Mouse (Mus musculus): ENCODE measurements around the gene Fry. TPM values are rescaled to one million over a fixed set of nuclear protein-coding genes. Genes with fewer than 3 reads are reported as not detected.

Fry gene
- total and polyA plus RNA-seq, 2 experiments from 2014 or later, result 47.6 to 130 TPM

DNA sequence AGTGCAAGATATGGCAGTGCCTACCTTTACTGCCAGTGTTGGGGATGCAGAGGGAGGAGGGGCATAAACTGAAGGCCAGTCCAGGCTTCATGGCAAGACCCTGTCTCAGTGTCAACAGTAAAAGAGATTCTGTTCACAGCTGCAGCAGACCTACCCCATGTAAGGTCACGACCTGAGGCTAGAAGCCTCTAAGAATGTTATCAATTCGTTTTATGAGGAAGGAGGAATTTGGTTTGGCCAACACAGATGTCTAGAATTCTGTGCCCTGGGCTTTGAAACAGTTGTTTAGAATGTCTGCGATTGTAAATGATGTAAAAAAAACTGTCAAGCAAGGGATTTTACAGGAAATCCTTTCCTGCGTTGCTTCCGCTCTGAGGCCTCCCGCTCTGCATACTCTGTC is 299.6 kb downstream of the Fry start:
- peaks cover 77% of the 10 kb centered on the region for H3K36me3 ChIP-seq (ENCODE audit: insufficient read depth)
- ATAC-seq, result no peak
- no peak overlapping the region for H3K4me2 ChIP-seq (ENCODE audit: low read depth)
- no peak overlapping the region for H3K27ac ChIP-seq (ENCODE audit: low read depth, low read length)
- no peak for DNase-seq
- H3K9me3 ChIP-seq (ENCODE audit: low read length), result 0 out of 2 replicates have a peak, but pooled peaks cover 3% of the 10 kb centered on the region
- no peaks in the 10 kb centered on the region for H3K27me3 ChIP-seq (ENCODE audit: insufficient read depth, low read length)
- no peak for TF ChIP-seq CTCF (IDR thresholded peaks at IDR 0.05; ENCODE audit: low read depth)
- no peak overlapping the region for H3K4me3 ChIP-seq (ENCODE audit: low read depth, low read length)
- H3K9ac ChIP-seq, result no peak overlapping the region
- no peaks in the 10 kb centered on the region for H3K4me1 ChIP-seq (ENCODE audit: insufficient read depth)
- 82% methylated on average over 6 of the region's 6 CpGs for WGBS

DNA sequence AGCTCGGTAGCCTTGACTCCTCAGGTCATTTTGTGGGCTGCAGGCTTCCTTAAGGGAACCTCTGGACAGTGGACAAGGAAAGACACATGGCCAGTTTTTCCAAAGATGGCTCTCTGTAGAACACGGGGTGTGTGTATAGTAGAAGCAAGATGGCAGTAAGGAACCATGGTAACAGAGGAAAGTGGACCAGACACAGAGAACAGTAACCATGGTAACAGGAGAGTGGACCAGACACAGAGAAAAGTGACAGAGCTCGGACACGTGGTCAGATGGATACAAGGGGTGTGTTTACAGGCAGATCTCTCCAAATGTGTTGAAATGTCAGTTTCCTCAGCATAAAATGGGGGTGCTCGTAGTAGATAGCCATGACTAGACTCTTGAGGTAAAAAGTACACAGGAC is 306.6 kb downstream of the Fry start:
- no peak overlapping the region for H3K9ac ChIP-seq
- no peaks in the 10 kb centered on the region for H3K27me3 ChIP-seq (ENCODE audit: insufficient read depth, low read length)
- H3K4me3 ChIP-seq (ENCODE audit: low read depth, low read length), result no peak overlapping the region
- H3K27ac ChIP-seq (ENCODE audit: low read depth, low read length), result no peak overlapping the region
- no peaks in the 10 kb centered on the region for H3K9me3 ChIP-seq (ENCODE audit: low read length)
- peaks cover 65% of the 10 kb centered on the region for H3K36me3 ChIP-seq (ENCODE audit: insufficient read depth)
- ATAC-seq (peak; percentile 86), DNase-seq (peak; percentile 18)
- 64% methylated on average over 5 of the region's 5 CpGs for WGBS
- H3K4me2 ChIP-seq (ENCODE audit: low read depth), result no peak overlapping the region
- TF ChIP-seq CTCF (IDR thresholded peaks at IDR 0.05; ENCODE audit: low read depth), result no peak
- H3K4me1 ChIP-seq (ENCODE audit: insufficient read depth), result no peaks in the 10 kb centered on the region

DNA sequence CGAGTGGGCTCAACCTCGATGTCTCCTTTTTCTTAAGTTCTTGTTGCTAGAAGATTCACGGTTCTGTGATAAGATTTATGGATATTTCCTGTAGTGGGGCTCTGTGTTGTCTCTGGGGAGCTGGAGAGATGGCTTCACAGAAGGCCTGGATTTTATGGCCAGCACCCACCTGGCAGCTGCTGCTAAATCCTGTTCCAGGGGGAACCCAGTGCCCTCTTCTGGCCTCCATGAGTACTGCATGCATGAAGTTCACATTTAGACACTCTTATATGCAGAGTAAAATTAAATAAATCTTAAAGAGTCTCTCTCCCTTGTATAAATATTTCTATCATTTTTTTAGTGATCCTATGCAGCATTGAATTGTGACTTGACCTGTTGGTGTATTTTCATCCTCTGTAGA is 308.1 kb downstream of the Fry start:
- H3K36me3 ChIP-seq (ENCODE audit: insufficient read depth), result peaks cover 68% of the 10 kb centered on the region
- WGBS, result 86% methylated on average over 3 of the region's 3 CpGs
- DNase-seq, result peak; percentile 65
- H3K4me1 ChIP-seq (ENCODE audit: insufficient read depth), result no peaks in the 10 kb centered on the region
- TF ChIP-seq CTCF (IDR thresholded peaks at IDR 0.05; ENCODE audit: low read depth), result peak; percentile 71
- no peak overlapping the region for H3K9ac ChIP-seq
- no peaks in the 10 kb centered on the region for H3K9me3 ChIP-seq (ENCODE audit: low read length)
- ATAC-seq, result peak; percentile 44
- H3K4me2 ChIP-seq (ENCODE audit: low read depth), result no peak overlapping the region
- H3K27ac ChIP-seq (ENCODE audit: low read depth, low read length), result no peak overlapping the region
- H3K4me3 ChIP-seq (ENCODE audit: low read depth, low read length), result no peak overlapping the region
- H3K27me3 ChIP-seq (ENCODE audit: insufficient read depth, low read length), result no peaks in the 10 kb centered on the region

DNA sequence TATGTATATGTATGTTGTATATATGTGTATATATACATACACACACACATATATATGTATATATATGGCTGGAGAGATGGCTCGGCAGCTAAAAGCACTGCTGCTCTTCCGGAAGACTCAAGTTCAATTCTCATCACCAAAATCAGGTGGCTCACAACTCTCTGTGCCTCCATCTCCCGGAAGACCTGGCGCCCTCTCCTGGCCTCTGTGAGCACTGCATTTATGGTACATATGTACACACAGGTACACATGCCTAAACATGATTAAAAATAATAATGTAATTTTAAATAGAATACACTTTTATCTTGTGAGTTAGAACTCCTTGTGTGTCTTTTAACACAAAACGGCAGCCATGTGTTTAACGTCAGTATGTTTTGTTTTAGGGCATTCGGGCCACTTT is 312.8 kb downstream of the Fry start:
- 97% methylated on average over 7 of the region's 7 CpGs for WGBS
- no peak for DNase-seq

DNA sequence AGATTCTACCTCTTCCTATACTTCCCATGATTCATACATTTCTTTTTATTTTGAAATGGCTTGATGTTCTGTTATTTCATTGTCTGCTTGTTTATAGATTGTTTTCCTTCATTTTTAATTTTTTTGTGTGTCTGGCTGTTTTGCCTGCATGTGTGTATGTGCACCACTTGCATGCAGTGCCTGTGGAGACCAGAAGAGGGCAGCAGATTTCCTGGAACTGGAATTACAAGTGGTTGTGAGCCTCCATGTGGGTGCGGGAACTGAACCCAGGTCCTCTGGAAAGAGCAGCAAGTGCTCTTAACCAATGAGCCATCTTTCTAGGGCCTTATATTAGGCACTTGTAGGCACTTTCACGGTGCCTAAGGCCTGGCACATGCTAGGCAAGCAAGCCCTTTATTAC is 314.5 kb downstream of the Fry start:
- TF ChIP-seq CTCF (IDR thresholded peaks at IDR 0.05; ENCODE audit: low read depth), result peak; percentile 48
- H3K4me1 ChIP-seq (ENCODE audit: insufficient read depth), result no peaks in the 10 kb centered on the region
- H3K4me2 ChIP-seq (ENCODE audit: low read depth), result no peak overlapping the region
- no peak overlapping the region for H3K9ac ChIP-seq
- H3K36me3 ChIP-seq (ENCODE audit: insufficient read depth), result peaks cover 64% of the 10 kb centered on the region
- no peak for DNase-seq
- H3K27ac ChIP-seq (ENCODE audit: low read depth, low read length), result no peak overlapping the region
- H3K27me3 ChIP-seq (ENCODE audit: insufficient read depth, low read length), result no peaks in the 10 kb centered on the region
- no peak overlapping the region for H3K4me3 ChIP-seq (ENCODE audit: low read depth, low read length)
- 0 out of 2 replicates have a peak, but pooled peaks cover 5% of the 10 kb centered on the region for H3K9me3 ChIP-seq (ENCODE audit: low read length)
- no peak for ATAC-seq
- WGBS, result 94% methylated on average over 2 of the region's 2 CpGs

More for the DNA sequence above, 312.8 kb downstream of the Fry start:
- no peak overlapping the region for H3K9ac ChIP-seq
- 0 out of 2 replicates have a peak, but pooled peaks cover 5% of the 10 kb centered on the region for H3K9me3 ChIP-seq (ENCODE audit: low read length)
- no peaks in the 10 kb centered on the region for H3K4me1 ChIP-seq (ENCODE audit: insufficient read depth)
- H3K27ac ChIP-seq (ENCODE audit: low read depth, low read length), result no peak overlapping the region
- no peak overlapping the region for H3K4me3 ChIP-seq (ENCODE audit: low read depth, low read length)
- ATAC-seq, result no peak
- peaks cover 68% of the 10 kb centered on the region for H3K36me3 ChIP-seq (ENCODE audit: insufficient read depth)
- H3K27me3 ChIP-seq (ENCODE audit: insufficient read depth, low read length), result no peaks in the 10 kb centered on the region
- peak; percentile 50 for TF ChIP-seq CTCF (IDR thresholded peaks at IDR 0.05; ENCODE audit: low read depth)
- H3K4me2 ChIP-seq (ENCODE audit: low read depth), result no peak overlapping the region

DNA sequence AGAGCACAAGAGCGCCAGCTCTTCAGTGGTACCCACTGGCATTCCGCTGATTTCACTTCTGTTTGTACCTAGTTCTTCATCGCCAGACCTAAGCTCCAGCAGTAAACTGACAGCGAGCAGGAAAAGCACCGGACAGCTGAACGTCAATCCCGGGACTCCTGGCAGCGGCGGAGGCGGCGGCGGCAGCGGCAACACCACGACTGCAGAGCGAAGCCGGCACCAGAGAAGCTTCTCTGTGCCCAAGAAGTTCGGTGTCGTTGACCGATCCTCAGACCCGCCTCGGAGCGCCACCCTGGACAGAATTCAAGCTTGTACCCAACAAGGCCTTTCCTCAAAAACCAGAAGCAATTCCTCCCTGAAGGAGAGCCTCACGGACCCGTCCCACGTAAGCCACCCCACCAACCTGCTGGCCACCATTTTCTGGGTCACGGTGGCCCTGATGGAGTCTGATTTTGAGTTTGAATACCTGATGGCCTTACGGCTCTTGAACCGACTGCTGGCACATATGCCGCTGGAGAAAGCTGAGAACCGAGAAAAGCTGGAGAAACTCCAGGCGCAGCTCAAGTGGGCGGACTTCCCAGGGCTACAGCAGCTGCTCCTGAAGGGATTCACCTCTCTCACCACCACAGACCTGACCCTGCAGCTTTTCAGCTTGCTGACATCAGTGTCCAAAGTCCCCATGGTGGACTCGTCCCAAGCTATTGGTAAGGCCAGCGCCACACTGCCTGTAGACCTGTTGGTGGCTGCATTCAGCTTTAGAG is 318.4 kb downstream of the Fry start:
- no peaks in the 10 kb centered on the region for H3K27me3 ChIP-seq (ENCODE audit: insufficient read depth, low read length)
- no peaks in the 10 kb centered on the region for H3K4me1 ChIP-seq (ENCODE audit: insufficient read depth)
- H3K9me3 ChIP-seq (ENCODE audit: low read length), result 0 out of 2 replicates have a peak, but pooled peaks cover 5% of the 10 kb centered on the region
- H3K9ac ChIP-seq, result no peak overlapping the region
- H3K4me2 ChIP-seq (ENCODE audit: low read depth), result peak overlapping the region; percentile 17
- peaks cover 73% of the 10 kb centered on the region for H3K36me3 ChIP-seq (ENCODE audit: insufficient read depth)
- no peak for TF ChIP-seq CTCF (IDR thresholded peaks at IDR 0.05; ENCODE audit: low read depth)
- 31% methylated on average over 34 of the region's 34 CpGs for WGBS
- peak; percentile 24 for DNase-seq
- no peak for ATAC-seq
- H3K4me3 ChIP-seq (ENCODE audit: low read depth, low read length), result no peak overlapping the region
- no peak overlapping the region for H3K27ac ChIP-seq (ENCODE audit: low read depth, low read length)

DNA sequence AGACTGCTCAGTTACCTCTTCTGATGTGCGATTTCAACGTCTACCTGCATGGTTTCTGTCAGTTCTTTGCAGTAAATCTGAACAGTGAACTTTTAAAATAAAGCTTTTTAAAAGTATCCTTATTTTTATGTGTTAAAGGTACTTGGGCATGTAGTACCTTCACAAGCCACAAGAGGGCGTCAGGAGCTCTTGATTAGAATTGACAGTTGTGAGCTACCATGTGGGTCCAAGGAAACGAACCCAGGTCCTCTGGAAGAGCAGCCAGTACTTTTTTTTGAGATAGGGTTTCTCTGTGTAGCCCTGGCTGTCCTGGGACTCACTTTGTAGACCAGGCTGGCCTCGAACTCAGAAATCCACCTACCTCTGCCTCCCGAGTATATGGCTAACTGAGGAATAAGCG is 323.2 kb downstream of the Fry start:
- peak; percentile 74 for TF ChIP-seq CTCF (IDR thresholded peaks at IDR 0.05; ENCODE audit: low read depth)
- 40% methylated on average over 7 of the region's 7 CpGs for WGBS
- DNase-seq, result peak; percentile 71

More for the DNA sequence above, 323.2 kb downstream of the Fry start:
- Histone ChIP-seq H3K27me3 (ENCODE audit: insufficient read depth, low read length) (no peaks in the 10 kb centered on the region), H3K27ac (ENCODE audit: low read depth, low read length) (no peak overlapping the region), H3K36me3 (ENCODE audit: insufficient read depth) (peaks cover 54% of the 10 kb centered on the region), H3K4me3 (ENCODE audit: low read depth, low read length) (no peak overlapping the region), H3K4me2 (ENCODE audit: low read depth) (no peak overlapping the region), H3K4me1 (ENCODE audit: insufficient read depth) (no peaks in the 10 kb centered on the region), H3K9me3 (ENCODE audit: low read length) (no peaks in the 10 kb centered on the region), H3K9ac (no peak overlapping the region)
- ATAC-seq, result no peak; the same call in 1 of the 2 replicates
